Mouse (Mus musculus): ENCODE data around the gene Gm37240. TPM values are rescaled to one million over a fixed set of nuclear protein-coding genes. Genes with fewer than 3 reads are reported as not detected.
"Not testable (repeated sequence)": the region's sequence is repeated elsewhere in the genome, so short reads cannot be mapped to it uniquely, and the experiment has no call there.

Gm37240 gene
- polyA plus RNA-seq, 1 experiment from 2014 or later, result 12.7 TPM

DNA sequence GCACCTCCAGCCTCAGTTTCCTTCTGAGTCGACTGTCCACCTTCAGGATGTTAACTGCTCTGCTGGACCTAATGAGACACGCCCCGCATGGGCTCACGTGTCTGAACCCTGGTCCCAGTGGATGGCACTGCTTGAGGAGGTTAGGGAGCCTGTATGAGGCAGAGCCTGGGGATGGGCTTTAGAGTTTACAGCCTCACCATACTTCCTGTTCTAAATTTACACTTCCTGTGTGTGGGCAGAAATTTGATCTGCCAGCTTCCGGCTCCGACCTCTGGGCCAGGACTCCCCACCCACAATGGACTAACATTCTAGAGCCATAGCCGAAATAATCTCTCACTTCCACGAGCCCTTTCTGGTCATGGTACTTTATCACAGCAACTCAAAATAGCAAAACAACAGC is 1340.1 kb downstream of the Gm37240 start:
- H3K4me3 ChIP-seq, result no peak overlapping the region
- no peak overlapping the region for H3K4me2 ChIP-seq
- ATAC-seq (replicated peaks; ENCODE audit: insufficient number of reproducible peaks, insufficient read depth, low FRiP score, low read depth), result no peak
- H3K36me3 ChIP-seq, result peaks cover 7% of the 10 kb centered on the region; the same call in 1 of the 2 replicates
- no peaks in the 10 kb centered on the region for H3K9me3 ChIP-seq (replicated peaks)
- H3K27me3 ChIP-seq, result no peaks in the 10 kb centered on the region
- H3K9ac ChIP-seq, result no peak overlapping the region
- H3K4me1 ChIP-seq (replicated peaks), result peaks cover 5% of the 10 kb centered on the region
- WGBS, result 50% methylated on average over 8 of the region's 8 CpGs
- 0 out of 2 replicates have a peak overlapping the region, but pooled peaks have one; percentile 5 for H3K27ac ChIP-seq

DNA sequence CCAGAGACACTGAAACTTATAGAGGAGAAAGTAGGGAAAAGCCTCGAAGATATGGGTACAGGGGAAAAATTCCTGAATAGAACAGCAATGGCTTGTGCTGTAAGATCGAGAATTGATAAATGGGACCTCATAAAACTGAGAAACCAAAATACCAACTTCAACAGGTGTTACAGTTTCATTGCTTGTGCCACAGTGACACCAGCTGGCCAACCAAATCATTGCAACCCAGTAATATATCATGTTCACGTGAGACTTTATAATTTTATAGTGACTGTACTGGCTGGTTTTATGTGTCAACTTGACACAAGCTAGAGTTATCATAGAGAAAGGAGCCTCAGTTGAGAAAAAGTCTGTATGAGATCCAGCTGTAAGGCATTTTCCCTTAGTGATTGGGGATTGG is 1344.9 kb downstream of the Gm37240 start:
- H3K4me3 ChIP-seq; H3K27ac ChIP-seq; H3K36me3 ChIP-seq; H3K4me1 ChIP-seq (replicated peaks); H3K9me3 ChIP-seq (replicated peaks); H3K27me3 ChIP-seq; ATAC-seq (replicated peaks; ENCODE audit: insufficient number of reproducible peaks, insufficient read depth, low FRiP score, low read depth); H3K4me2 ChIP-seq; H3K9ac ChIP-seq: not testable (repeated sequence)
- 29% methylated on average over 3 of the region's 3 CpGs for WGBS

DNA sequence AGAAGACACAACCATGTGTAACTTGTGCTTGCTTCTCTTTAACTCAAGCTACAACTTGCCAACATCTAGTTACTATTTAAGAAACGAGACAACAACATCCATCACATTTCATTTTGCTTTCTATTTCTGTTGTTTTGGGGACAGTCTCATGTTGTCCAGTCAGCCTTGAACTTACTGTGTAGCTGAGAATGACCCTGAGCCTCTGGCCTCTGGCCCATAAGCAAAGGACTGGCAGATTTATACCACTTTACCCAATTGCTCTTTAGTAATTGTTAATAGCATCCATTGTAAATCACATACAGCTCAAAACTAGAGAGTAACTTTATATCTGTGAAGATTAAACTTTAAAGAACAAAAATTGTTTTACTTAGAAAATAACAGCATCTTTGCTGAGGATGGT is 1345.4 kb downstream of the Gm37240 start:
- no peak overlapping the region for H3K9ac ChIP-seq
- H3K27ac ChIP-seq, result no peak overlapping the region
- no peak for ATAC-seq (replicated peaks; ENCODE audit: insufficient number of reproducible peaks, insufficient read depth, low FRiP score, low read depth)
- H3K4me3 ChIP-seq, result no peak overlapping the region
- no peak overlapping the region for H3K4me2 ChIP-seq
- peaks cover under 1% of the 10 kb centered on the region; the same call in 1 of the 2 replicates for H3K36me3 ChIP-seq
- WGBS, result 80% methylated on average over 1 of the region's 1 CpGs
- no peaks in the 10 kb centered on the region for H3K27me3 ChIP-seq
- no peaks in the 10 kb centered on the region for H3K9me3 ChIP-seq (replicated peaks)
- peaks cover 3% of the 10 kb centered on the region; the same call in 1 of the 2 replicates for H3K4me1 ChIP-seq (replicated peaks)

DNA sequence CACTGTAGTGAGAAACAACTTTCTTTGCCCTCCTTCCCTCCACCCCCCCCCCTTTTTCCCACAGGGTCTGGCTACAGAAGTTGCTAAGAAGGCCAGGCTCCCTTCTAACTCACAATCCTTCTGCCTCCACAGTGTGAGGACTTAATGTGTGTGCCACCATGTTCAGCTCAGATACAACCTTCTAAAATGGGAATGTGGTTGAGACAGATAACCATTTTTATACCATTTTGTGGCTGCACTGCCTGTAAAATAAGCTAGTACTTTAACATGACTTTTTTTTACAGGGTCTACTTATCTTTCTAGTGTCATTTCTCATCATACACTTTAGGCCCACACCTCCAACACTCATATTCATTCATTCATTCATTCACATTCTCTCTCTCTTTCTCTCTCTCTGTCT is 1346.7 kb downstream of the Gm37240 start:
- H3K36me3 ChIP-seq, result no peaks in the 10 kb centered on the region
- ATAC-seq (replicated peaks; ENCODE audit: insufficient number of reproducible peaks, insufficient read depth, low FRiP score, low read depth), result no peak
- H3K9me3 ChIP-seq (replicated peaks), result no peaks in the 10 kb centered on the region
- no peak overlapping the region for H3K4me3 ChIP-seq
- H3K9ac ChIP-seq, result no peak overlapping the region
- H3K4me1 ChIP-seq (replicated peaks), result peaks cover 3% of the 10 kb centered on the region; the same call in 1 of the 2 replicates
- H3K27ac ChIP-seq, result no peak overlapping the region
- no peak overlapping the region for H3K4me2 ChIP-seq
- no peaks in the 10 kb centered on the region for H3K27me3 ChIP-seq

DNA sequence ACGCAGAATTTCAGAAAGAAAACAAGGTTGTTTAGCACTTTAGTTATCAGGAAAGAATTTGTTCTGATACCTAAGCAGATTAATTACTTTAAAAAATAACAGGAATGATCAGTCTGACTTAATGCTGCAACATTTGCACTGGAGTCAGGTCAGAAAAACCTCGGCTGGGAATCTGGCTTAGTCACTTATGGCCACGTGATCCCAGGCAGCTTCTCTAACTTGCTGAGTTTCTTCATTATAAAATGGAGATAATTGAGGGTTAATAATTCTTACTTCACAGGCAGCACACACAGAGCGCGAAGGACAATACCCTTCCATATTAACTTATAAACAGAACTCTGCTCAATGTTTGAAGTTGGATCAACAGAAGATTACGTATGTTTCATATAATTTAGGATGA is 1350.3 kb downstream of the Gm37240 start:
- H3K9ac ChIP-seq, result no peak overlapping the region
- H3K27me3 ChIP-seq, result no peaks in the 10 kb centered on the region
- no peak overlapping the region for H3K4me2 ChIP-seq
- H3K9me3 ChIP-seq (replicated peaks), result no peaks in the 10 kb centered on the region
- H3K4me1 ChIP-seq (replicated peaks), result peaks cover 3% of the 10 kb centered on the region; the same call in 1 of the 2 replicates
- H3K36me3 ChIP-seq, result no peaks in the 10 kb centered on the region
- no peak overlapping the region for H3K27ac ChIP-seq
- no peak overlapping the region for H3K4me3 ChIP-seq
- ATAC-seq (replicated peaks; ENCODE audit: insufficient number of reproducible peaks, insufficient read depth, low FRiP score, low read depth), result no peak
- 77% methylated on average over 6 of the region's 6 CpGs for WGBS

DNA sequence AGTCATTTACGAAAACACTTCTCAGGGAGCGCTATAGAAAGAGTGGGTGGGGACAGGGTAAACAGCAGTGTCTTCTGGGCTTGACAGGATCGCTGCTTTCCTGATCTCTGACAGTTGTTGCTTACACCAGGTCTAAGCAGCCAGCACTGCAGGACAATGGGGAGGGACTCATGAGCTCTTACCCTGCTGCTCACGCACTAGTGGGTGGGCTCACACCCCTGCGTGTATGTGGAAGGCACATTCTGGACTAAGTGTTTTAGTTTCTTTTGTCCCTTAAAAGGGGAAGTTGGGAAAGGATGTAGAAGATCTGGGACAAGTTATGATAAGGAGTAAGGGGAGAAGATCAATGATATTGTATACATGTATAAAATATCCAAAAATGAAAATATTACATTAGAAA is 1354.1 kb downstream of the Gm37240 start:
- Histone ChIP-seq H3K9me3 (replicated peaks) (no peaks in the 10 kb centered on the region), H3K4me3 (no peak overlapping the region), H3K9ac (no peak overlapping the region), H3K4me2 (no peak overlapping the region), H3K27ac (no peak overlapping the region), H3K4me1 (replicated peaks) (no peaks in the 10 kb centered on the region), H3K27me3 (no peaks in the 10 kb centered on the region), H3K36me3 (no peaks in the 10 kb centered on the region)
- ATAC-seq (replicated peaks; ENCODE audit: insufficient number of reproducible peaks, insufficient read depth, low FRiP score, low read depth), result no peak
- whole genome bisulfite sequencing, result 71% methylated on average over 5 of the region's 5 CpGs

DNA sequence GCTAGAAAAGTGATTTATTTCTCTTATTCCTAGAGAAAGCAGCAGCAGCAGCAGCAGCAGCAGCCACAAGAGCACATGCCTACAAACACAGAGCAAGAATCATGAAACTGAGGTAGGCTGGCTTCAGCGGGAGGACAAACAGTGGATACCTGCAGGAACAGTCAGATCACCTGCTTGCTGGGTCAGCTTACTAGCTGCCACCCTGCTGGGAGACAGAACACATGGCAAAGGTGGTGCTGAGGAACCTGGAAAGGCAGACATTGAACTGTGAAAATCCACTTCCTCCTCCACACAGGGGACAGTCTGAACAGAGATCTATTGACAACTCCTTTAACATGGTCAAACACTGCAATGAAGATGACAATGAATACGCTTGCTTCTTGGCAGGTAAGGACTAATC is 1358.3 kb downstream of the Gm37240 start:
- no peak overlapping the region for H3K9ac ChIP-seq
- H3K27me3 ChIP-seq, result no peaks in the 10 kb centered on the region
- H3K9me3 ChIP-seq (replicated peaks), result no peaks in the 10 kb centered on the region
- no peak overlapping the region for H3K27ac ChIP-seq
- no peak for ATAC-seq (replicated peaks; ENCODE audit: insufficient number of reproducible peaks, insufficient read depth, low FRiP score, low read depth)
- no peaks in the 10 kb centered on the region for H3K36me3 ChIP-seq
- 84% methylated on average over 2 of the region's 2 CpGs for WGBS
- no peak overlapping the region for H3K4me3 ChIP-seq
- no peak overlapping the region for H3K4me2 ChIP-seq
- peaks cover 8% of the 10 kb centered on the region for H3K4me1 ChIP-seq (replicated peaks)

DNA sequence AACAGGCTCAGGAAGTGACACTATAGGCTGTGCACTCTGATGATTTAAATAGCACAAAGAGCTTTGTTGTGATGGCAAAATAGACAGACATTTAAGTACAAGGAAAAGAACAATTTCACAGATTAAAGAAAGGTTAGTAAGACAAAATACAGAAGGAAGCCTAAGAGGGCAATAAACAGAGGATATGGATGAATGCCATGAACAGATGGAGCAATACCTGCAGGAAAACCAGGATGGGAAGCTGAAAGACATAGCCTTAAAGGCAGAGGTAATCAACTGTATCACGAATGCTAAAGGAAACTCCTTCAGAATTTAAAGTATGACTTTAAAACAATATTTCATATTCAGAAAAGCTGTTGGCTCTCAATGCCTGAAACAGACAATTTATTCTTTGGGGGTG is 1362.4 kb downstream of the Gm37240 start:
- H3K4me1 ChIP-seq (replicated peaks), result peaks cover 8% of the 10 kb centered on the region
- H3K27ac ChIP-seq, result no peak overlapping the region
- 76% methylated on average over 1 of the region's 1 CpGs for WGBS
- no peak for ATAC-seq (replicated peaks; ENCODE audit: insufficient number of reproducible peaks, insufficient read depth, low FRiP score, low read depth)
- H3K9ac ChIP-seq, result no peak overlapping the region
- H3K9me3 ChIP-seq (replicated peaks), result no peaks in the 10 kb centered on the region
- H3K36me3 ChIP-seq, result no peaks in the 10 kb centered on the region
- H3K27me3 ChIP-seq, result no peaks in the 10 kb centered on the region
- no peak overlapping the region for H3K4me2 ChIP-seq
- H3K4me3 ChIP-seq, result no peak overlapping the region

DNA sequence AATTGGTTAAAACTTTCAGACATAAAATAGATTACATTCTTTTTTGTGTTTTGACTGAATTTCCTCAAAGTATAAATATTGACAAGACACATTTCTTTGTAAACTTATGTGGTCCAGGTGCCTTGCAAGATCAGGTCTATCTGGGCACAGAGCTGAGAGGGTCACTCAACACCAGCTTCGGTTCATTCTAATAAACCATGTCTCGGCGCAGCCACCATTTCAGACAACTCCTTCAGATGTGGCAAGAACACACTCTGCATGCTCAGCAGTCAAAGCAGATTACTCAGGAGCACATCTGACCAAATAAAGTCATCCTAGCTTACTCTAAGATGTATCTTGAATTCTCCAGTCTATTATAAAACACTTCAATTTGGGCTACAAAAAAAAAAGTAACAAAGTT is 1371.2 kb downstream of the Gm37240 start:
- 89% methylated on average over 3 of the region's 3 CpGs for WGBS
- no peak for ATAC-seq (replicated peaks; ENCODE audit: insufficient number of reproducible peaks, insufficient read depth, low FRiP score, low read depth)

DNA sequence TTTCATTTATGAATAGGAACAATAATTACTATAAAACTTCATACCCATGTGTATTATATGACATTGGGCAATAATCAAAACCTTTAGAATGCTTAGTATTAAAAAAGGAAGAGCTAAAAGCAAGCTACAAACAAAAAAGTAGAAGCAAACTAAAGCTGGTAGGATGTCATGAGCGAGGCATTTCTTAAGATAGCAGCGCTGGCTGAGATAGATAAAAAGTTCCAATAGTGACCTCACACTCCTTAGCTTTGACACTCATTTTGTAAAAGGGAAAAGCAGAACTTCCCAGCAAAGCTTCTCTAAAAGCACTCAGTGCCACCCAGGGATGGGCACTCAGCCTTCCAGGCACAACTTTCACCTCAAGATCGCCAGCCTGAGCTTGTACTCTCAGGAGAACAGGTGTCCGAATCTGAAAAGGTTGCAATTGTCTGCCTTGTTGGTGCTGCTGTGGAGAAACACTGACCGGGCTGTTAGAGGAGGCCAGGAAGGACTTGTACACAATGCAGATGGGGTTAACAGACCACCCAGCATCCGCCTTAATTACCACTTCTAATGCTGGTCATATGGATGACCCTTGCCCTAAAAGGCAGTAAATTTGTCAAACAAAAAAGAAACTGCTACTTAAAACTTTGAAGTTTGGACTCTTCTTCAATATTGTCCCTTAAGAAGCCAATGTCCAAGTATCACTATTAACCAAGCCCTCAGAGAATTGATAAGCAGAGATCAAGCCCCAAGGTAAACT is 1374.4 kb downstream of the Gm37240 start:
- Histone ChIP-seq H3K4me2 (no peak overlapping the region), H3K27me3 (no peaks in the 10 kb centered on the region)
- WGBS, result 72% methylated on average over 6 of the region's 6 CpGs

More for the DNA sequence above, 1371.2 kb downstream of the Gm37240 start:
- Histone ChIP-seq H3K9me3 (replicated peaks) (no peaks in the 10 kb centered on the region), H3K4me3 (no peak overlapping the region), H3K36me3 (peaks cover 5% of the 10 kb centered on the region), H3K27ac (no peak overlapping the region), H3K4me2 (no peak overlapping the region), H3K9ac (no peak overlapping the region), H3K27me3 (no peaks in the 10 kb centered on the region), H3K4me1 (replicated peaks) (peaks cover 9% of the 10 kb centered on the region; the same call in 1 of the 2 replicates)

DNA sequence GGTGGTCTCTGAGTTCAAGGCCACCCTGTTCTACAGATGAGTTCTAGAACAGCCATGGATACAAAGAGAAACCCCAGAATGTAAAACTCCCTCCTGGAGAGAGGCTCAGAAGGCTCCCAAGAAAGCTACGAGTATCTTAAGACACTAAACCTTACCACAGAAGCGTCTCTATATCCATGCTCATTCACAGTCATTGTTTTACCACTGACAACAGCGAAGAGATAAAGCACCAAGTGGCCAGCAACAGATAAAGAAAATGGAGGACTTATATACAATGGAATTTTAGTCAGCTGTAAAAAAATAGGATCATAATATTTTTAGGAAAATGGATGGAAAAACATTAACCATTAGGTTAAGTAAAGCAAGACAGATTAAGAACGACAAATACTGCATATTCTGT is 1382.1 kb downstream of the Gm37240 start:
- no peaks in the 10 kb centered on the region for H3K27me3 ChIP-seq
- H3K9me3 ChIP-seq (replicated peaks), result no peaks in the 10 kb centered on the region
- H3K9ac ChIP-seq, result no peak overlapping the region
- no peak overlapping the region for H3K27ac ChIP-seq
- H3K4me1 ChIP-seq (replicated peaks), result peaks cover 3% of the 10 kb centered on the region; the same call in 1 of the 2 replicates
- H3K4me2 ChIP-seq, result no peak overlapping the region
- WGBS, result 81% methylated on average over 4 of the region's 4 CpGs
- no peak overlapping the region for H3K4me3 ChIP-seq
- peaks cover 8% of the 10 kb centered on the region; the same call in 1 of the 2 replicates for H3K36me3 ChIP-seq
- ATAC-seq (replicated peaks; ENCODE audit: insufficient number of reproducible peaks, insufficient read depth, low FRiP score, low read depth), result no peak

More for the DNA sequence above, 1374.4 kb downstream of the Gm37240 start:
- no peak overlapping the region for H3K27ac ChIP-seq
- no peak overlapping the region for H3K4me3 ChIP-seq
- peaks cover 8% of the 10 kb centered on the region for H3K36me3 ChIP-seq
- ATAC-seq (replicated peaks; ENCODE audit: insufficient number of reproducible peaks, insufficient read depth, low FRiP score, low read depth), result no peak
- peaks cover 9% of the 10 kb centered on the region; the same call in 1 of the 2 replicates for H3K4me1 ChIP-seq (replicated peaks)
- H3K9ac ChIP-seq, result no peak overlapping the region
- no peaks in the 10 kb centered on the region for H3K9me3 ChIP-seq (replicated peaks)

DNA sequence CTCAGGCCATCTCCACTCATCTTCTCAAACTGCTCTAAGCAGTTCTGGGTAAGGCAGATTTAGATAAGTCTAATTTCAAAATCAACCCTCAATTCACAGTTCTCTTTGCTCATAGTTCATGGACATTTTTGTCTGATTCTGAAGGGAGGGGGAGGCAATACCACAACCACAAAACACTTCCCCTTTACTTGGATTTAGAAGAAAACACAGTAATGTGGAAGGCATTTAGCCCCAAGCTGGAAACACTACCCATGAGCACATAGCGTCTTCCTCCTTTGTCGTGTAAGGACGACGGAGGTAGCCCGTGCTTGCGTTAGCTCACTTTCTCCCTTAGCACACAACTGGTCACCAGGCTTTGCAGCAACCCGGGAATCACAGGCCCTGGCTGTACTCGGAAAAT is 1383.0 kb downstream of the Gm37240 start:
- 85% methylated on average over 8 of the region's 8 CpGs for WGBS

More for the DNA sequence above, 1383.0 kb downstream of the Gm37240 start:
- Histone ChIP-seq H3K4me1 (replicated peaks) (peaks cover 3% of the 10 kb centered on the region; the same call in 1 of the 2 replicates), H3K9me3 (replicated peaks) (no peaks in the 10 kb centered on the region), H3K27ac (no peak overlapping the region), H3K27me3 (no peaks in the 10 kb centered on the region), H3K4me2 (no peak overlapping the region), H3K36me3 (peaks cover 7% of the 10 kb centered on the region; the same call in 1 of the 2 replicates), H3K9ac (no peak overlapping the region), H3K4me3 (no peak overlapping the region)
- ATAC-seq (replicated peaks; ENCODE audit: insufficient number of reproducible peaks, insufficient read depth, low FRiP score, low read depth), result no peak

All from heart, embryonic 15.5 days (tissue).